Mouse (Mus musculus) spleen, adult 2 months (tissue): Measurements from ENCODE around the gene Klf5.

ENCODE experiments used
- CTCF ChIP-seq: fragments of 200-500 bp; IDR thresholded peaks from 2 replicates; pipeline ENCODE4 v1.5.1; 2011; ENCODE audit warnings: mild to moderate bottlenecking, inconsistent platforms; ENCODE audit not compliant: insufficient read depth, insufficient read length, insufficient replicate concordance; ENCODE audit errors: extremely low read depth
- POLR2A ChIP-seq: fragments of 200-500 bp; IDR thresholded peaks from 2 replicates; pipeline ENCODE4 v1.6.1; 2011; ENCODE audit warnings: low read depth, low read length, inconsistent platforms

DNA sequence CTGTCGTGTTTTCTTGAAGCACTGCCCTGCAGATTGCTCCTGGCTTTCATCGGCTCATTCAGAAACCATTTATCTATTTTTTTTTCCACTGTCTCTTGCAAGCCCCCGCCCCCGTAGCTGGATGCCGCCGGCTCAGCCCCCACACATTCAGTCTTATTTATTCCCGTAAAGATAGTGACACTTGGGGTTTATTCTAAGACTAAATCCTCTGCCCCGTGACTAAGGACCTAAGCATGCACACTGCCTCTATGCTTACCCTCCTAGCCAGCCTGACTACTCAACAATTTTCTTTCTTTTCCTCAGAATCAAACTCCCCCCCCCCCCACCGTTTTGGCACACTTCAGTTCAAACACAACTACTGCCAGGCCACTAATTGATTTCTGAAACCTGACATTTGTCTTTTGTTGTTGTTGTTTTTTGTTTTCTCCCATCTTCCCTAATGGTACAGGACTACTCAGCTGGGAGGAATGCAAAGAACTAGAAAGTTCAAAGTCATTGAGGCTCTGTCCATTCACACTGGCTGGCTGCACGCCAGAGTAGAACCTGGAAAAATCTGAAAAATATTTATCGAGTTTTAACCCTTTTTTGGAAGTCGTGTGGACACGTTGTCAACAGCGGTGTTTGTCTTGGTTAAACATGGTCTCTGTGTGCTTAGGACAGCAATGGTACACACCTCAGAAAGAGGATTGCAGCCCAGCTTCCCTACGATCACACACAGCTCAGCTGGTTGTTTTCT is 2.7 kb upstream of the Klf5 start:
- TF ChIP-seq CTCF (no peak), POLR2A (no peak)
